Mouse (Mus musculus) embryonic facial prominence, embryonic 11.5 days (tissue): ENCODE measurements around the gene Iah1. TPM values are rescaled to one million over a fixed set of nuclear protein-coding genes. Genes with fewer than 3 reads are reported as not detected.

Experiments used
- ATAC-seq: fragments of 200-750 bp; cut with Nextera tagmentation; replicated peaks from 2 replicates; pipeline ENCODE4 v1.8.0; 2017; ENCODE audit warnings: low read depth; ENCODE audit not compliant: insufficient number of reproducible peaks, low FRiP score, low TSS enrichment
- DNase-seq: peaks from one replicate; pipeline ENCODE4 v3.0.0-alpha.2; 2015; ENCODE audit warnings: low spot score
- H3K27ac ChIP-seq: fragments of 300-500 bp; sonication (generic); replicated peaks from 2 replicates; pipeline ENCODE4 v1.5.1; 2014; ENCODE audit warnings: mild to moderate bottlenecking, low read depth, low read length, control low read depth
- H3K27me3 ChIP-seq: fragments of 300-500 bp; sonication (generic); 2 replicates; pipeline ENCODE4 v1.6.1; 2014; ENCODE audit warnings: mild to moderate bottlenecking, low read length, moderate library complexity, mixed read lengths; ENCODE audit not compliant: control insufficient read depth, insufficient read depth
- H3K36me3 ChIP-seq: fragments of 300-500 bp; sonication (generic); replicated peaks from 2 replicates; pipeline ENCODE4 v1.6.1; 2014; ENCODE audit warnings: low read depth, mild to moderate bottlenecking, low read length, moderate library complexity, mixed read lengths; ENCODE audit not compliant: control insufficient read depth, insufficient read depth
- H3K4me1 ChIP-seq: fragments of 300-500 bp; sonication (generic); 2 replicates; pipeline ENCODE4 v1.6.1; 2014; ENCODE audit warnings: low read length, mixed read lengths; ENCODE audit not compliant: control insufficient read depth, insufficient read depth
- H3K4me2 ChIP-seq: fragments of 300-500 bp; sonication (generic); 2 replicates; pipeline ENCODE4 v1.6.1; 2014; ENCODE audit warnings: low read depth, mild to moderate bottlenecking, control low read depth, low read length, moderate library complexity
- H3K4me3 ChIP-seq: fragments of 300-500 bp; sonication (generic); 2 replicates; pipeline ENCODE4 v1.5.1; 2014; ENCODE audit warnings: low read depth, low read length, control low read depth
- H3K9ac ChIP-seq: fragments of 300-500 bp; sonication (generic); replicated peaks from 2 replicates; pipeline ENCODE4 v1.6.1; 2014; ENCODE audit warnings: mild to moderate bottlenecking, control low read depth, low read length
- H3K9me3 ChIP-seq: fragments of 300-500 bp; sonication (generic); replicated peaks from 2 replicates; pipeline ENCODE4 v1.6.1; 2016; ENCODE audit warnings: mild to moderate bottlenecking, low read length, inconsistent platforms, mixed read lengths; ENCODE audit not compliant: control insufficient read depth
- WGBS: fragments of 180-500 bp; shearing (Covaris S2); extraction: QIAGEN DNeasy Blood & Tissue Kit; methylation state at CpG from one replicate; pipeline ENCODE4 v1.1.7; 2014; 5-methylcytosine and 5-hydroxymethylcytosine counted together
- polyA plus RNA-seq: library from polyadenylated mRNA; unstranded; fragments of >200 nt; fragmentation: Nextera tagmentation; extraction: Ambion mirVana; gene quantifications from 2 replicates; pipeline ENCODE4 v1.2.1, GENCODE M21; 2014

The Iah1 gene
- polyA plus RNA-seq, 1 experiment from 2014 or later, result 60.8 TPM

DNA sequence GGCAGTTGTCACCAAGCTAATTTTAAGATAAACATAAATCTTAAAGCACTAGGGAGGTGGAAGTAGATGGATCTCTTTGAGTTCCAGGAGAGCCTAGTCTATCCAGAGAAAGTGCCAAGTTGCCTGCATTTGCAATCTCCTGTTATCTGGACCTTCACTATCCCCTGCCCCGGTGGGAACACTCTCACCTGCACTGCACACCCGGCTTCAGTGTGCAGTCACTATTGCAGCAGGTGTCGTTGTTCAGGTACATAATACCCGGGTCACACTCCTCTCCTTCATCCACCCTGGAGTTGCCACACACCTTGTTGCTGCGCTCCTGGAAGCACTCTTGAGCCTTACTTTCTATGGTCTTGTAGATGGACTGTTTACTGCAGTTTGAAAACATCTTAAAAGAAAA is 17.6 kb downstream of the Iah1 start:
- DNase-seq, result no peak
- Histone ChIP-seq H3K36me3 (peaks cover 4% of the 10 kb centered on the region), H3K9ac (no peak overlapping the region), H3K27ac (no peak overlapping the region), H3K9me3 (no peaks in the 10 kb centered on the region), H3K4me2 (no peak overlapping the region), H3K4me1 (no peaks in the 10 kb centered on the region), H3K4me3 (no peak overlapping the region), H3K27me3 (no peaks in the 10 kb centered on the region)
- WGBS, result 94% methylated on average over 5 of the region's 5 CpGs
- ATAC-seq, result no peak

DNA sequence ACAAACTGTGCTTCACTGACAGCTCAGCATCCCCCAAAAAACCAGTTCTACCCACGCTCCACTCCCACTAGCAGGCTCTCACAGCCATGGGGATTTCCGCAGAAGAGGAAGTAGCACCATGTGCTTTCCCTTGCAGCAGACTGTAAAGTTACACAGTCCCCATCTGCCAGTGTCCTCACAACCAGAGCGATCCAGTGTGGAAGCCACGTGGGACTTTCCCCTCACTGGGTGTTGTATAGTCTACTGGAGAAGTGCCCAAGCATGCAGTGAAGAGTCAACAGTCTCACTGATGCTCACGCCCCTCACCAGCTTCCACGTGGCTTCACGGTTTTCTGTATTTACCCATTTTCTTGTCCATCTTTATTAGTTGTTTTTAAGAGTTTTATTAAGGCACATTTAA is 19.7 kb downstream of the Iah1 start:
- no peak for ATAC-seq
- 91% methylated on average over 7 of the region's 7 CpGs for WGBS
- Histone ChIP-seq H3K9ac (no peak overlapping the region), H3K9me3 (no peaks in the 10 kb centered on the region), H3K4me3 (no peak overlapping the region), H3K27ac (no peak overlapping the region), H3K27me3 (no peaks in the 10 kb centered on the region), H3K36me3 (peaks cover 4% of the 10 kb centered on the region), H3K4me2 (no peak overlapping the region), H3K4me1 (no peaks in the 10 kb centered on the region)
- DNase-seq, result no peak

DNA sequence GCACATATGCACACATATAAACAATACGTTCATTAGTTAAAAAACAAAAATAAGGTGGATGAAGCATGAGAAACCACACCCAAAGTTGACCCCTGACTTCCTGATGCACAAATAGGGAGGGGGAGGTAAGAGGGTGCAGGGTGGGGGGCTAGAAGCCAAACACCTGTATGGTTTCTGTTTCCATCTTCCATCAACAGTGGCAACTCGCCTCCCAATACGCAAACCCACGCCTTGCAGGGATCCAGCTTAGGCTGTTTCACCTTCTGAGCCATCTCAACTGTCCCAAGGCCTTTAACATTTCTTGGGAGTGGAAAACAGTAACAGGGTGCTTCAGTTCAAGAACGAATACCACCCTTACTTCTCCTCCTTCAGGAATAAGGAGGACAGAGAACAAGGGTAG is 21.0 kb downstream of the Iah1 start:
- Histone ChIP-seq H3K4me3 (no peak overlapping the region), H3K9me3 (no peaks in the 10 kb centered on the region), H3K4me2 (no peak overlapping the region), H3K9ac (no peak overlapping the region), H3K27me3 (no peaks in the 10 kb centered on the region), H3K27ac (no peak overlapping the region), H3K36me3 (peaks cover 2% of the 10 kb centered on the region; the same call in 1 of the 2 replicates), H3K4me1 (no peaks in the 10 kb centered on the region)
- WGBS, result 96% methylated on average over 5 of the region's 5 CpGs
- ATAC-seq (no peak), DNase-seq (no peak)

DNA sequence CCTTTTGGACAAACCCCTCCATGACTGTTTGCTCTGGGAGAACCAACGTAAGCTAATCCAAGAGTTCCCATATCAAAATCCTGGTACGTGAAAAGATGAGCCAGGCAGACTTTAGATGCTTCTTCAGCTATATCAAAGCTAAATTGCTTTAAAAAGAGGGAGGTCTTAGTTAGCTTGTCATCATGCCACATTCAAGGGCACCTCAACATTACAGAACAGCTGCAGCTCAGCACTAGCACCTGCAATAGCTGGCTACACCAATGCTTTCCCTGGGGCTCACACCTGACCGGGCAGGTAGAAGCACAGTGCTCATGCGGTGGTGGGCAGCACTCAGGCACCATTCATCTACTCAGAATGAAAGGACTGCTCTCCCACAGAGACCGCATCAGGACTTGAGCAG is 24.5 kb downstream of the Iah1 start:
- 0 out of 2 replicates have a peak, but pooled peaks cover 2% of the 10 kb centered on the region for H3K36me3 ChIP-seq

DNA sequence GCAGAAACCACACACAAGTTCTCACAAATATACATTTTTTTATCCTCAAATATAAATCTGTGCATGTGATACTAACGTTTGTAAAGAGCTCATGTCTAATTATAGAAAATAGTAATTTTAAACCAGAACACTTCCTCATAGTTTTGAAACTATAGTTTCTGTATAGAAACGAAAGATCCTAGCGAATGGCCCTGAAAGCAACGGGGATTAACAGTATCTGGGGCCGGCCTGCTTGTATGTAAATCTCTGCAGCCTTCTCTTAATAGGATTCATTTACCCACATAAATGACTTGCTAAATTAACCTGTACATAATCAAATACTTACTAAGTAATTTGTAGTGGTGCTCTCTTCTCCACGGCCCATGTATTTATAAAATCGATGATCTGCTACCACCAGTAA is 30.8 kb downstream of the Iah1 start:
- no peak overlapping the region for H3K4me3 ChIP-seq
- no peaks in the 10 kb centered on the region for H3K27me3 ChIP-seq
- ATAC-seq (no peak), DNase-seq (no peak)
- H3K9me3 ChIP-seq, result no peaks in the 10 kb centered on the region
- H3K27ac ChIP-seq, result no peak overlapping the region
- 94% methylated on average over 7 of the region's 7 CpGs for WGBS
- no peaks in the 10 kb centered on the region for H3K36me3 ChIP-seq
- H3K4me1 ChIP-seq, result no peaks in the 10 kb centered on the region
- H3K4me2 ChIP-seq, result no peak overlapping the region
- no peak overlapping the region for H3K9ac ChIP-seq

More for the DNA sequence above, 24.5 kb downstream of the Iah1 start:
- no peaks in the 10 kb centered on the region for H3K9me3 ChIP-seq
- 94% methylated on average over 5 of the region's 5 CpGs for WGBS
- no peaks in the 10 kb centered on the region for H3K4me1 ChIP-seq
- H3K4me2 ChIP-seq, result no peak overlapping the region
- ATAC-seq, result no peak
- H3K27me3 ChIP-seq, result no peaks in the 10 kb centered on the region
- H3K9ac ChIP-seq, result no peak overlapping the region
- H3K27ac ChIP-seq, result no peak overlapping the region
- no peak for DNase-seq
- H3K4me3 ChIP-seq, result no peak overlapping the region

DNA sequence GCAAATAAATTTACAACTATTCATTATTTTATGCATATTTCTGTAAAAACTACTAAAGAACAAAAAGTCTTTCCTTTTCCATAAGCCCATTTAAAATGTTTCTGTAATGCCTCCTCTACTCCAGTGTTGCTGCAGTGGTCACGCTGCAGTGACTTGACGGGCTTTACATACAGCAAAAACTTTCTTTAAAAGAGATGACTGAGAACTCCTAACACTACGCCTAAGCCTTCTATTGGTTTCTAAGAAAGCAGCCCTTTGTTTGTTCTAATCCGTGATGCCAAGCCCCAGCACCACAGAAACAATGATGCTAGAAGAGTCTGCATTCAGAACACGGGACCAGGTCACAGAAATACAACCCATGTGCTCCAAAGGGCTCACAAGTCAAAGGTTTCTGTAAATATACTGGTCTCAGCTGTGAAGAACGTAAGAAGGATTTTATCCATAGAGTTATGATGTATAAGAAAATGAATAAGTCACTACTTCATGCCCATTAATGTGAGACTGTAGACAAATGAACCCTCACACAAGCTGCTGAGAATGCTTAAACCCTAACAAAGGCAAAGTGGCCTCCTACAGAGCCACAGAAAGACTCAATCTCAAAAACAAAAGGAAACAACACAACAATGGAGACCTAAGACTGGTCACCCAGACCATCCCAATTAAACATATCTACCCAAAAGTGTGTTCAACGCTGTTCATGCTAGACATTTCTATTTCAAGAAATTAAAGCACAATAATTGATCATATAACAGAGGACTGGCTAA is 34.1 kb downstream of the Iah1 start:
- 45% methylated on average over 7 of the region's 7 CpGs for WGBS
- DNase-seq, result no peak
- no peak overlapping the region for H3K27ac ChIP-seq

DNA sequence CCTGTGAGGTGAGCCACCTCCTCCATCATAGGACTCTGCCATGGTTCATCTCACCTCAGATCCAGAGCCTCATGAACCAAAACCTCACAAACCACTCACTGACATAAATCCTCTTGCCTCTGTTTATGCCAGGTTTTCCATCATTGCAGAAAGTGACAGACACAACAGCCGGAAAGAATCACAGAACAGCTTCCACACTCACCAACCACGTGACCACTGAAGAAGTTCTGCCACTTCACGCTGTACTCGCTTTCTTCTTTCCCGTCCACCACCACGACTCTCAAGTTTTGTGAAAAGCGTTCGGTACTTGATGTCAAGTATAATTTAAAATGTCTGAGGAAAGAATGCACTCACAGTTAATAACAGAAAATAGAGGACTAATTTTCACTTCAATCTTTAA is 37.5 kb downstream of the Iah1 start:
- WGBS, result 95% methylated on average over 8 of the region's 8 CpGs
- H3K4me3 ChIP-seq, result no peak overlapping the region
- no peak overlapping the region for H3K9ac ChIP-seq
- H3K27me3 ChIP-seq, result no peaks in the 10 kb centered on the region
- H3K4me1 ChIP-seq, result no peaks in the 10 kb centered on the region
- no peak overlapping the region for H3K4me2 ChIP-seq
- ATAC-seq (no peak), DNase-seq (no peak)
- H3K27ac ChIP-seq, result no peak overlapping the region
- peaks cover 6% of the 10 kb centered on the region; the same call in 1 of the 2 replicates for H3K36me3 ChIP-seq
- no peaks in the 10 kb centered on the region for H3K9me3 ChIP-seq

More for the DNA sequence above, 34.1 kb downstream of the Iah1 start:
- no peaks in the 10 kb centered on the region for H3K27me3 ChIP-seq
- no peak overlapping the region for H3K9ac ChIP-seq
- H3K4me2 ChIP-seq, result no peak overlapping the region
- ATAC-seq, result no peak
- peaks cover 6% of the 10 kb centered on the region; the same call in 1 of the 2 replicates for H3K36me3 ChIP-seq
- H3K4me1 ChIP-seq, result no peaks in the 10 kb centered on the region
- no peak overlapping the region for H3K4me3 ChIP-seq
- no peaks in the 10 kb centered on the region for H3K9me3 ChIP-seq

DNA sequence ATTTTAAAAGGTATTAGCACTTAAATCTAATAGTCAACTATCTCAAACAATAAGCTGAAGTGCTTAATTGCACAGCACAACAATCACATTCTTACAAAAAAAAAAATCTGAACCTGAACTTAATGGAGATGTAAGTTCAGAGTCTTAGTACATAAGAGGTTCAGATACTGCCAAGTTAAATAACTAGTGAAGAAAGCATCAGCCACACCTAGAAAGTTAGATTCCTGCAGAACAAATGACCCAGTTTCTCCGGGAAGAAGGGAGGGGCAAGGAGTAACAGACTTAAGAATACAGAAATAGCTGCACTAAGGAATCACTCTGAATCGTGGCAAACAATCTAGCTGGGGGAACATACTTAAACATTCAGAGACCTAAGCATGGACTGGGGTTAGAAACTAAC is 46.5 kb downstream of the Iah1 start:
- no peaks in the 10 kb centered on the region for H3K4me1 ChIP-seq
- no peaks in the 10 kb centered on the region for H3K36me3 ChIP-seq
- DNase-seq (no peak), ATAC-seq (no peak)
- H3K27ac ChIP-seq, result no peak overlapping the region
- no peak overlapping the region for H3K9ac ChIP-seq
- H3K4me2 ChIP-seq, result no peak overlapping the region
- H3K4me3 ChIP-seq, result no peak overlapping the region
- no peaks in the 10 kb centered on the region for H3K27me3 ChIP-seq
- 76% methylated on average over 2 of the region's 2 CpGs for WGBS
- no peaks in the 10 kb centered on the region for H3K9me3 ChIP-seq
